Mouse (Mus musculus) erythroblast, embryonic 14.5 days (primary cell): ENCODE measurements around the gene Wdr20. TPM values are rescaled to one million over a fixed set of nuclear protein-coding genes. Genes with fewer than 3 reads are reported as not detected.

ENCODE experiments used
- H3K27me3 ChIP-seq: 2 replicates; pipeline ENCODE4 v1.6.1; 2012; ENCODE audit warnings: inconsistent platforms; ENCODE audit not compliant: control insufficient read depth
- H3K36me3 ChIP-seq: 2 replicates; pipeline ENCODE4 v1.6.1; 2012; ENCODE audit warnings: mild to moderate bottlenecking, inconsistent platforms; ENCODE audit not compliant: control insufficient read depth
- H3K4me1 ChIP-seq: 2 replicates; pipeline ENCODE4 v1.6.1; 2012; ENCODE audit warnings: inconsistent platforms; ENCODE audit not compliant: control insufficient read depth
- H3K4me3 ChIP-seq: replicated peaks from 2 replicates; pipeline ENCODE3; 2012; ENCODE audit warnings: moderate library complexity, mild to moderate bottlenecking, inconsistent platforms
- H3K9me3 ChIP-seq: 2 replicates; pipeline ENCODE4 v1.6.1; 2012; ENCODE audit warnings: low read length, inconsistent platforms, mixed read lengths; ENCODE audit not compliant: control insufficient read depth
- GATA1 ChIP-seq: IDR thresholded peaks from 2 replicates; pipeline ENCODE4 v1.6.1; 2012; ENCODE audit warnings: low read length, inconsistent platforms, mixed read lengths
- TAL1 ChIP-seq: IDR thresholded peaks from 3 replicates; pipeline ENCODE4 v1.6.1; 2012; ENCODE audit warnings: low read length, inconsistent platforms, mixed read lengths
- polyA plus RNA-seq: library from polyadenylated mRNA; stranded (reverse); fragments of >175 nt; gene quantifications from 2 replicates; pipeline ENCODE4 v1.2.3, GENCODE M21; 2012

The Wdr20 gene
- polyA plus RNA-seq, 1 experiment: 0.67 TPM

GRCm38 (mm10) chr12:110784211-110784610, 46.5 kb downstream of the Wdr20 start:
- TF ChIP-seq GATA1 (no peak), TAL1 (no peak)
- H3K36me3 ChIP-seq: peaks cover 61% of the 10 kb centered on the region
- peaks cover 14% of the 10 kb centered on the region for H3K4me1 ChIP-seq
- H3K27me3 ChIP-seq: no peaks in the 10 kb centered on the region
- no peak overlapping the region for H3K4me3 ChIP-seq
- no peaks in the 10 kb centered on the region for H3K9me3 ChIP-seq

GRCm38 (mm10) chr12:110786243-110786642, 48.5 kb downstream of the Wdr20 start:
- Histone ChIP-seq H3K27me3 (no peaks in the 10 kb centered on the region), H3K4me1 (peaks cover 17% of the 10 kb centered on the region), H3K9me3 (no peaks in the 10 kb centered on the region), H3K36me3 (peaks cover 57% of the 10 kb centered on the region), H3K4me3 (no peak overlapping the region)
- no peak for TF ChIP-seq TAL1
- TF ChIP-seq GATA1: no peak

GRCm38 (mm10) chr12:110790580-110790979, 52.8 kb downstream of the Wdr20 start:
- no peak for TF ChIP-seq GATA1
- no peak for TF ChIP-seq TAL1
- no peaks in the 10 kb centered on the region for H3K9me3 ChIP-seq
- no peaks in the 10 kb centered on the region for H3K27me3 ChIP-seq
- H3K36me3 ChIP-seq: peaks cover 54% of the 10 kb centered on the region
- peaks cover 4% of the 10 kb centered on the region; the same call in 1 of the 2 replicates for H3K4me1 ChIP-seq
- no peak overlapping the region for H3K4me3 ChIP-seq

- TF ChIP-seq GATA1 (no peak), TAL1 (no peak)
- H3K4me1 ChIP-seq: peaks cover 4% of the 10 kb centered on the region; the same call in 1 of the 2 replicates
- H3K36me3 ChIP-seq: peaks cover 54% of the 10 kb centered on the region
- H3K4me3 ChIP-seq: no peak overlapping the region
- no peaks in the 10 kb centered on the region for H3K9me3 ChIP-seq
- no peaks in the 10 kb centered on the region for H3K27me3 ChIP-seq
Observed at GRCm38 (mm10) chr12:110791026-110791425, 53.3 kb downstream of the Wdr20 start.

GRCm38 (mm10) chr12:110795035-110795434, 57.3 kb downstream of the Wdr20 start:
- Histone ChIP-seq H3K4me1 (peaks cover 3% of the 10 kb centered on the region; the same call in 1 of the 2 replicates), H3K36me3 (peaks cover 46% of the 10 kb centered on the region), H3K27me3 (no peaks in the 10 kb centered on the region), H3K4me3 (no peak overlapping the region), H3K9me3 (no peaks in the 10 kb centered on the region)
- TF ChIP-seq GATA1 (no peak), TAL1 (no peak)

- no peaks in the 10 kb centered on the region for H3K9me3 ChIP-seq
- no peaks in the 10 kb centered on the region; the same call in 1 of the 2 replicates for H3K4me1 ChIP-seq
- peaks cover 40% of the 10 kb centered on the region for H3K36me3 ChIP-seq
- TF ChIP-seq GATA1: no peak
- no peak for TF ChIP-seq TAL1
- no peak overlapping the region for H3K4me3 ChIP-seq
- H3K27me3 ChIP-seq: no peaks in the 10 kb centered on the region
Observed at GRCm38 (mm10) chr12:110796748-110797147, 59.0 kb downstream of the Wdr20 start.

- TF ChIP-seq GATA1: no peak
- no peak for TF ChIP-seq TAL1
- no peaks in the 10 kb centered on the region for H3K27me3 ChIP-seq
- H3K36me3 ChIP-seq: peaks cover 43% of the 10 kb centered on the region
- H3K4me3 ChIP-seq: no peak overlapping the region
- no peaks in the 10 kb centered on the region for H3K9me3 ChIP-seq
- H3K4me1 ChIP-seq: peaks cover 4% of the 10 kb centered on the region
Observed at GRCm38 (mm10) chr12:110797202-110797601, 59.5 kb downstream of the Wdr20 start.

GRCm38 (mm10) chr12:110797842-110798431, 60.2 kb downstream of the Wdr20 start:
- H3K36me3 ChIP-seq: peaks cover 37% of the 10 kb centered on the region
- TF ChIP-seq TAL1 (no peak), GATA1 (no peak)

GRCm38 (mm10) chr12:110799226-110799625, 61.5 kb downstream of the Wdr20 start:
- Histone ChIP-seq H3K4me1 (peaks cover 6% of the 10 kb centered on the region), H3K36me3 (peaks cover 27% of the 10 kb centered on the region), H3K4me3 (no peak overlapping the region), H3K9me3 (no peaks in the 10 kb centered on the region), H3K27me3 (no peaks in the 10 kb centered on the region)
- TF ChIP-seq GATA1 (no peak), TAL1 (no peak)

More at GRCm38 (mm10) chr12:110797842-110798431, 60.2 kb downstream of the Wdr20 start:
- H3K9me3 ChIP-seq: no peaks in the 10 kb centered on the region
- no peaks in the 10 kb centered on the region for H3K27me3 ChIP-seq
- no peak overlapping the region for H3K4me3 ChIP-seq
- peaks cover 6% of the 10 kb centered on the region for H3K4me1 ChIP-seq
